Mouse (Mus musculus) c-Kit-positive CD71-negative TER-119-negative erythroid progenitor cells, embryonic 14.5 days (primary cell): ENCODE measurements around the gene Vash2.
A peak's percentile ranks its signal among the peaks of the same experiment; 100 is the strongest.
"Not testable (repeated sequence)": the region's sequence is repeated elsewhere in the genome, so short reads cannot be mapped to it uniquely, and the experiment has no call there.

Experiments used
- DNase-seq: peaks from one replicate; pipeline ENCODE4 v3.0.0-alpha.2; 2013; ENCODE audit warnings: low read depth

Gene Vash2

GRCm38 (mm10) chr1:190979100-190979563, at the start of gene Vash2:
Gene Vash2, minus strand, starts transcription at chr1:190979296.
- peak; percentile 59 for DNase-seq

- DNase-seq, result peak; percentile 98
These were observed 47.1 kb upstream of the Vash2 start, which contains the start of gene Flvcr1 for GRCm38 (mm10) chr1:191026021-191026713. Gene Flvcr1, minus strand, starts transcription at chr1:191026158.

GRCm38 (mm10) chr1:191025016-191026012, 46.2 kb upstream of the Vash2 start:
- DNase-seq, result no peak

- not testable (repeated sequence) for DNase-seq
These were observed 44.7 kb upstream of the Vash2 start for GRCm38 (mm10) chr1:191023806-191024205.

GRCm38 (mm10) chr1:191023140-191023539, 44.0 kb upstream of the Vash2 start:
- DNase-seq, result no peak

GRCm38 (mm10) chr1:191021016-191021415, 41.9 kb upstream of the Vash2 start:
- DNase-seq, result no peak

- DNase-seq, result no peak
These were observed 41.3 kb upstream of the Vash2 start for GRCm38 (mm10) chr1:191020217-191020924.

- DNase-seq, result no peak
These were observed 40.7 kb upstream of the Vash2 start for GRCm38 (mm10) chr1:191019803-191020202.

GRCm38 (mm10) chr1:191014271-191014670, 35.2 kb upstream of the Vash2 start:
- DNase-seq, result no peak

- DNase-seq, result no peak
These were observed 29.6 kb upstream of the Vash2 start for GRCm38 (mm10) chr1:191008707-191009106.

GRCm38 (mm10) chr1:191002201-191002600, 23.1 kb upstream of the Vash2 start:
- no peak for DNase-seq

- DNase-seq, result no peak
These were observed 21.6 kb upstream of the Vash2 start for GRCm38 (mm10) chr1:191000686-191001085.

- no peak for DNase-seq
These were observed 18.9 kb upstream of the Vash2 start for GRCm38 (mm10) chr1:190998027-190998426.

GRCm38 (mm10) chr1:190996346-190996877, 17.3 kb upstream of the Vash2 start:
- DNase-seq, result no peak

- DNase-seq, result no peak
These were observed 16.5 kb upstream of the Vash2 start for GRCm38 (mm10) chr1:190995548-190995947.

GRCm38 (mm10) chr1:190989437-190990082, 10.5 kb upstream of the Vash2 start:
- DNase-seq, result no peak

- no peak for DNase-seq
These were observed 2.3 kb upstream of the Vash2 start for GRCm38 (mm10) chr1:190981412-190981811.

GRCm38 (mm10) chr1:190980470-190980869, 1.4 kb upstream of the Vash2 start:
- no peak for DNase-seq

- no peak for DNase-seq
These were observed 504 bp downstream of the Vash2 start for GRCm38 (mm10) chr1:190978511-190979073.

GRCm38 (mm10) chr1:190978001-190978400, 1.1 kb downstream of the Vash2 start:
- DNase-seq, result no peak
